Mouse (Mus musculus) urinary bladder, postnatal 10 days (tissue): ENCODE measurements around the gene Adam12.

Source experiments
- DNase-seq: peaks from one replicate; pipeline ENCODE4 v3.0.0; 2022; ENCODE audit warnings: low spot score

The Adam12 gene

GRCm38 (mm10) chr7:134079980-134080725, 151.8 kb downstream of the Adam12 start:
- no peak for DNase-seq

- DNase-seq, result no peak
Observed at GRCm38 (mm10) chr7:134077684-134078083, 154.3 kb downstream of the Adam12 start.

GRCm38 (mm10) chr7:134073011-134073410, 158.9 kb downstream of the Adam12 start:
- DNase-seq, result no peak

- no peak for DNase-seq
Observed at GRCm38 (mm10) chr7:134071153-134071885, 160.6 kb downstream of the Adam12 start.

GRCm38 (mm10) chr7:134062629-134063028, 169.3 kb downstream of the Adam12 start:
- DNase-seq, result no peak

GRCm38 (mm10) chr7:134052486-134052885, 179.5 kb downstream of the Adam12 start:
- no peak for DNase-seq

- DNase-seq, result no peak
Observed at GRCm38 (mm10) chr7:134050371-134050770, 181.6 kb downstream of the Adam12 start.

GRCm38 (mm10) chr7:134046376-134046775, 185.6 kb downstream of the Adam12 start:
- no peak for DNase-seq

- DNase-seq, result no peak
Observed at GRCm38 (mm10) chr7:134043576-134043975, 188.4 kb downstream of the Adam12 start.

GRCm38 (mm10) chr7:134042614-134043013, 189.3 kb downstream of the Adam12 start:
- DNase-seq, result no peak

GRCm38 (mm10) chr7:134033939-134034338, 198.0 kb downstream of the Adam12 start:
- no peak for DNase-seq

- DNase-seq, result no peak
Observed at GRCm38 (mm10) chr7:134032959-134033366, 199.0 kb downstream of the Adam12 start.

- no peak for DNase-seq
Observed at GRCm38 (mm10) chr7:134031787-134032186, 200.2 kb downstream of the Adam12 start.

GRCm38 (mm10) chr7:134031256-134031655, 200.7 kb downstream of the Adam12 start:
- no peak for DNase-seq

GRCm38 (mm10) chr7:134028281-134028830, 203.6 kb downstream of the Adam12 start:
- DNase-seq, result no peak

GRCm38 (mm10) chr7:134027020-134027415, 204.9 kb downstream of the Adam12 start:
- DNase-seq, result no peak

GRCm38 (mm10) chr7:134026200-134027019, 205.5 kb downstream of the Adam12 start:
- peak; percentile 15 for DNase-seq

- DNase-seq, result no peak
Observed at GRCm38 (mm10) chr7:134022157-134022885, 209.6 kb downstream of the Adam12 start.

GRCm38 (mm10) chr7:134015226-134015625, 216.7 kb downstream of the Adam12 start:
- DNase-seq, result no peak

- no peak for DNase-seq
Observed at GRCm38 (mm10) chr7:134014733-134015132, 217.2 kb downstream of the Adam12 start.

- DNase-seq, result no peak
Observed at GRCm38 (mm10) chr7:134009157-134009556, 222.8 kb downstream of the Adam12 start.
